ENCODE assay signal across 7 mouse cellular contexts in genomic region chr19:7066828-7067342, GRCm38 (mm10). TPM values are rescaled to one million over a fixed set of nuclear protein-coding genes. Genes with fewer than 3 reads are reported as not detected.
DNase-seq lines count a peak whose midpoint lies in the region; ATAC-seq and TF ChIP-seq lines count a peak whose summit lies in the region.

No protein-coding gene starts in this region.

- no peaks in the 10 kb centered on the region for H3K36me3 ChIP-seq in kidney, embryonic 15.5 days
- H3K36me3 ChIP-seq in embryonic facial prominence, embryonic 13.5 days: no peaks in the 10 kb centered on the region
- no peaks in the 10 kb centered on the region for H3K36me3 ChIP-seq in liver, embryonic 13.5 days
- no peaks in the 10 kb centered on the region for H3K36me3 ChIP-seq in lung, postnatal 0 days (ENCODE audit: insufficient read depth, low read length)

- no peak for TF ChIP-seq CTCF in lung, postnatal 0 days (IDR thresholded peaks at IDR 0.05)

- H3K27me3 ChIP-seq in kidney, embryonic 15.5 days: peaks cover 25% of the 10 kb centered on the region
- peaks cover 25% of the 10 kb centered on the region for H3K27me3 ChIP-seq in embryonic facial prominence, embryonic 13.5 days
- peaks cover 42% of the 10 kb centered on the region for H3K27me3 ChIP-seq in liver, embryonic 13.5 days
- no peaks in the 10 kb centered on the region for H3K27me3 ChIP-seq in lung, postnatal 0 days (replicated peaks; ENCODE audit: insufficient read depth, low read length)

- ATAC-seq in kidney, embryonic 15.5 days (replicated peaks; ENCODE audit: low FRiP score): no peak
- no peak for ATAC-seq in embryonic facial prominence, embryonic 13.5 days (ENCODE audit: insufficient number of reproducible peaks, insufficient read depth, low FRiP score, low TSS enrichment, low read depth)
- peak; percentile 53 for ATAC-seq in liver, embryonic 13.5 days (ENCODE audit: low read depth)
- ATAC-seq in lung, postnatal 0 days: no peak

- WGBS in kidney, embryonic 15.5 days: 30% methylated on average over 8 of the region's 8 CpGs
- WGBS in embryonic facial prominence, embryonic 13.5 days: 35% methylated on average over 7 of the region's 8 CpGs
- WGBS in liver, embryonic 13.5 days (ENCODE audit: insufficient replicate concordance): 24% methylated on average over 7 of the region's 8 CpGs
- WGBS in lung, postnatal 0 days: 34% methylated on average over 7 of the region's 8 CpGs

- H3K4me3 ChIP-seq in kidney, embryonic 15.5 days (replicated peaks): no peak overlapping the region
- 0 out of 2 replicates have a peak overlapping the region, but pooled peaks have one; percentile 1 for H3K4me3 ChIP-seq in embryonic facial prominence, embryonic 13.5 days
- peak overlapping the region; percentile 21; the same call in 1 of the 2 replicates for H3K4me3 ChIP-seq in liver, embryonic 13.5 days (replicated peaks)
- H3K4me3 ChIP-seq in lung, postnatal 0 days (ENCODE audit: low read depth, low read length): no peak overlapping the region

- H3K4me2 ChIP-seq in kidney, embryonic 15.5 days: peak overlapping the region; percentile 25; the same call in 1 of the 2 replicates
- peak overlapping the region; percentile 34; the same call in 1 of the 2 replicates for H3K4me2 ChIP-seq in embryonic facial prominence, embryonic 13.5 days
- H3K4me2 ChIP-seq in liver, embryonic 13.5 days: peak overlapping the region; percentile 60
- H3K4me2 ChIP-seq in lung, postnatal 0 days (replicated peaks; ENCODE audit: low read depth, low read length): no peak overlapping the region

- no peak overlapping the region for H3K9ac ChIP-seq in kidney, embryonic 15.5 days
- peak overlapping the region; percentile 61; the same call in 1 of the 2 replicates for H3K9ac ChIP-seq in embryonic facial prominence, embryonic 13.5 days
- peak overlapping the region; percentile 47; the same call in 1 of the 2 replicates for H3K9ac ChIP-seq in liver, embryonic 13.5 days
- no peak overlapping the region for H3K9ac ChIP-seq in lung, postnatal 0 days (replicated peaks; ENCODE audit: low read depth)

- no peaks in the 10 kb centered on the region for H3K9me3 ChIP-seq in kidney, embryonic 15.5 days (replicated peaks)
- no peaks in the 10 kb centered on the region for H3K9me3 ChIP-seq in embryonic facial prominence, embryonic 13.5 days
- H3K9me3 ChIP-seq in liver, embryonic 13.5 days (replicated peaks): no peaks in the 10 kb centered on the region
- no peaks in the 10 kb centered on the region for H3K9me3 ChIP-seq in lung, postnatal 0 days (ENCODE audit: low read length)

- H3K27ac ChIP-seq in kidney, embryonic 15.5 days: no peak overlapping the region
- no peak overlapping the region for H3K27ac ChIP-seq in embryonic facial prominence, embryonic 13.5 days
- H3K27ac ChIP-seq in liver, embryonic 13.5 days: peak overlapping the region; percentile 71
- H3K27ac ChIP-seq in lung, postnatal 0 days (ENCODE audit: low read length): no peak overlapping the region

- no peak for TF ChIP-seq EP300 in lung, postnatal 0 days (IDR thresholded peaks at IDR 0.05)

- H3K4me1 ChIP-seq in kidney, embryonic 15.5 days: peaks cover 63% of the 10 kb centered on the region
- H3K4me1 ChIP-seq in embryonic facial prominence, embryonic 13.5 days: peaks cover 52% of the 10 kb centered on the region
- peaks cover 44% of the 10 kb centered on the region for H3K4me1 ChIP-seq in liver, embryonic 13.5 days (replicated peaks)
- H3K4me1 ChIP-seq in lung, postnatal 0 days (ENCODE audit: insufficient read depth, low read depth, low read length): peaks cover 4% of the 10 kb centered on the region; the same call in 1 of the 2 replicates

- no peak for DNase-seq in kidney, postnatal 14 days
- peak; percentile 27 for DNase-seq in MN1 (ENCODE audit: low spot score)
- no peak for DNase-seq in liver, embryonic 13.5 days
- DNase-seq in Muller cell, postnatal 12 days (ENCODE audit: inconsistent ontology term): no peak
- no peak for DNase-seq in lung, postnatal 0 days (ENCODE audit: low spot score)

RNA-seq across cellular contexts. Expression of gene Macrod1, which starts 10.3 kb away (rescaled TPM):
- 13.9 and 14.8 TPM in 2 replicates for polyA plus RNA-seq in kidney, embryonic 15.5 days (2015; fragmentation: Nextera tagmentation; extraction: Ambion mirVana)
- 7.1 and 9.0 TPM in 2 replicates for polyA plus RNA-seq in embryonic facial prominence, embryonic 13.5 days (2015; fragmentation: Nextera tagmentation; extraction: Ambion mirVana)
- polyA plus RNA-seq in liver, embryonic 13.5 days (2015; fragmentation: Nextera tagmentation; extraction: Ambion mirVana): 3.0 and 3.8 TPM in 2 replicates
- 16.0 and 19.4 TPM in 2 replicates for polyA plus RNA-seq in lung, postnatal 0 days (2015; fragmentation: Nextera tagmentation; extraction: Ambion mirVana)

RNA-seq across cellular contexts. Expression of gene Stip1, which starts 27.1 kb away (rescaled TPM):
- 290 and 298 TPM in 2 replicates for polyA plus RNA-seq in kidney, embryonic 15.5 days (2015; fragmentation: Nextera tagmentation; extraction: Ambion mirVana)
- 211 and 240 TPM in 2 replicates for polyA plus RNA-seq in embryonic facial prominence, embryonic 13.5 days (2015; fragmentation: Nextera tagmentation; extraction: Ambion mirVana)
- 158 and 201 TPM in 2 replicates for polyA plus RNA-seq in liver, embryonic 13.5 days (2015; fragmentation: Nextera tagmentation; extraction: Ambion mirVana)
- 51.8 and 58.5 TPM in 2 replicates for polyA plus RNA-seq in lung, postnatal 0 days (2015; fragmentation: Nextera tagmentation; extraction: Ambion mirVana)

RNA-seq across cellular contexts. Expression of gene Flrt1, which starts 38.6 kb away (rescaled TPM):
- 4.4 and 5.0 TPM in 2 replicates for polyA plus RNA-seq in kidney, embryonic 15.5 days (2015; fragmentation: Nextera tagmentation; extraction: Ambion mirVana)
- 13.0 and 13.6 TPM in 2 replicates for polyA plus RNA-seq in embryonic facial prominence, embryonic 13.5 days (2015; fragmentation: Nextera tagmentation; extraction: Ambion mirVana)
- polyA plus RNA-seq in liver, embryonic 13.5 days (2015; fragmentation: Nextera tagmentation; extraction: Ambion mirVana): 0.14 and 0.17 TPM in 2 replicates
- 0.17 and 0.19 TPM in 2 replicates for polyA plus RNA-seq in lung, postnatal 0 days (2015; fragmentation: Nextera tagmentation; extraction: Ambion mirVana)

RNA-seq across cellular contexts. Expression of gene Fermt3, which starts 47.6 kb away (rescaled TPM):
- 6.9 and 8.3 TPM in 2 replicates for polyA plus RNA-seq in kidney, embryonic 15.5 days (2015; fragmentation: Nextera tagmentation; extraction: Ambion mirVana)
- 6.9 and 7.9 TPM in 2 replicates for polyA plus RNA-seq in embryonic facial prominence, embryonic 13.5 days (2015; fragmentation: Nextera tagmentation; extraction: Ambion mirVana)
- polyA plus RNA-seq in liver, embryonic 13.5 days (2015; fragmentation: Nextera tagmentation; extraction: Ambion mirVana): 106 and 107 TPM in 2 replicates
- polyA plus RNA-seq in lung, postnatal 0 days (2015; fragmentation: Nextera tagmentation; extraction: Ambion mirVana): 15.8 and 16.0 TPM in 2 replicates

Comparison
In these comparisons a context has a peak if more than half of its experiments do, and no peak if none do; other contexts are left out.
1. H3K4me3 ChIP-seq: peak in embryonic facial prominence, embryonic 13.5 days (single experiment) and liver, embryonic 13.5 days (single experiment); none in kidney, embryonic 15.5 days (single experiment) and lung, postnatal 0 days (single experiment).
2. H3K9ac ChIP-seq: peak in embryonic facial prominence, embryonic 13.5 days (single experiment) and liver, embryonic 13.5 days (single experiment); none in kidney, embryonic 15.5 days (single experiment) and lung, postnatal 0 days (single experiment).